Mouse (Mus musculus) right cerebral cortex, adult 2 months (tissue): ENCODE measurements around the gene Acyp2.
"Not testable (repeated sequence)": the region's sequence is repeated elsewhere in the genome, so short reads cannot be mapped to it uniquely, and the experiment has no call there.

Source experiments
- DNase-seq, 2 experiments: peaks; one replicate each; pipeline ENCODE4 v3.0.0; 2021 to 2022; ENCODE audit warnings: low spot score in 2 of 2

The Acyp2 gene

DNA sequence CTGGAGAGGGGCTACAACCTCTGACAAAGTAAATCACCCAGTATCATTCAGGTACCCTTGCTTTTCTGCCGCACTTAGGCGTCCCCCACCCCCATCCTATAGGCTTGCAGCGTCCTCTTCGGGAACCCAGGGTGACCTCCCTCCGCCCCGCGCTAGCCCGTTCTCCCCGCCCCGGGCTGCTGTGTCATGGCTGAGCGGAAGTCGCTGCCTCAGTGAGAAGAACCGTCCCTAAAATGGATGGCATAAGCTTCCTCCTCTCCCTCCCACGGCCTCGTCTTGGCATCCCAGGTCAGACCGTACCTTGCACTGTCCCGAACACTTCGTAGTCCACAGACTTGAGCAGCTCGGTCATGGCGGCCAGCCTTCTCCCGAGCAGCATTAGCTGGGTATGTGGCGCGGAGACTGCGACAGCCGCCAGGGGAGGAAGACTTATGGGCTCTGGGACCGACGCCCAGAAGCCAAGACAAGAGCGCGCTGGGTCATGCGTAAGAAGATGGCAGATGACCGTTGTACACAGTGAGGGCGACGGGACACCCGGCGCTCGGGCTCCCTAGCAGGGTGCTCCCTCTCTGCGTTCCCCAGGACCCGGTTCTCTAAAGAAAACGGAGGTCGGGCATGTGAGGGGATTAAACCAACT is at the start of gene Acyp2:
TSS of gene Acyp2 (minus strand) at position 587 of the 637 bp plus-strand sequence.
- DNase-seq: peak; percentile 72 to 87

GRCm38 (mm10) chr11:30689421-30689820 is 40.0 kb upstream of the Acyp2 start:
- no peak for DNase-seq

DNA sequence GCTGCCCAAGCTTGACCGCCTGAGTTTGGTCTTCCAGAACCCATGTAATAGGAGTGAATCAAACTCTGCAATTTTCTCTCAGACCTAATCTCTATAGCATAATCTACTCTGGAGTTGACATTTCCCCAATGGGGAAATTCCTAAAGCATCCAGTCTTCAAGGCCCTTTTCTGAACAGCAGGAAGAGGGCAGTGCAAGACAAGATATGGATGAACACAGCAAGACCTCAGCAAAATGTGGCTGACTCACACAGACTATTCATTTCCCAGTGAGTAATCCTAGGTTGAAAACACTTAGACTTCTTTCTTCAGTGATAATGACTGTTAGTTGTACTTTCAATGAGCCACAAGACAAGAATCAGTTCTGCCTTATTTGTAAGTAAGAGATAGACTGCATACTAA is 26.7 kb upstream of the Acyp2 start:
- peak; percentile 63 to 64 for DNase-seq

- no peak for DNase-seq
These were observed 23.3 kb upstream of the Acyp2 start for GRCm38 (mm10) chr11:30672719-30673118.

DNA sequence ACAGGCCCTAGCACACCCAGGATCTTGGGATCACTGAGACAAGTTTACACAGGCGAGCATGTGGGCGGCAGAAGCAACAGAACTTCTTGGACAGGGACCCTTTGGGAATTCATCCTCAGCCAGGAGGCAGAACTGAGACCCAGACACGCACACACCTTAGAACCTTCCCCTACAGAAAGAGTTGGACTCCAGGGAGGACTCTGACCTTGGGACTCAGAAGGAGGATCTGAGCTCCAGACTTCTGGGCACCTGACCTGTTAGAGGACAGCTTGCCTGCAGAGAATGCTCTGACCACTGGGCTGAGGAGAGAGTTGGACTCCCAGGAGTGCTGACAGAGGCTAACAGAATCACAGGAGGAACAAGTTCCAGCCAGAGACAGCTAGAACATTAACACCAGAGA is 13.6 kb upstream of the Acyp2 start:
- DNase-seq: no peak

DNA sequence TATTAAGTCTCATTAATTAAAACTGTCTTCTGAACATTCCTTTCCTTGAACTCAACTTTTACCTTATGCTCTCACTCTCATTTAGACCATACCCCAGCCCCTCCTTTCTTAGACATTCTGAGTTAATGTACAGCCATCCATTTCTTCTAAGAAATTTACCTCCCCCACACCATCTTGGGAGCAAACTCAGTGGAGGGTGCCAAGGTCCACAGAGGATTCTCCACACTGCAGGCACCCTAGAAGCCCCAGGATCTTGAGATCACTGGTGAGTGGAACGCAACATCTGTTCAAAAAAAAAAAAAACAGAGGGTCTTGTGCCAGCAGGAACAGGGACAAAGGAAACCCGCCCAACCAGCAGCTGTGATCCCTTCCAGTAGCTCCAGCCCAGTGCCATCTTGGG is 13.2 kb upstream of the Acyp2 start:
- no peak for DNase-seq

GRCm38 (mm10) chr11:30657069-30657468 is 7.7 kb upstream of the Acyp2 start:
- peak; percentile 66 to 75 for DNase-seq

DNA sequence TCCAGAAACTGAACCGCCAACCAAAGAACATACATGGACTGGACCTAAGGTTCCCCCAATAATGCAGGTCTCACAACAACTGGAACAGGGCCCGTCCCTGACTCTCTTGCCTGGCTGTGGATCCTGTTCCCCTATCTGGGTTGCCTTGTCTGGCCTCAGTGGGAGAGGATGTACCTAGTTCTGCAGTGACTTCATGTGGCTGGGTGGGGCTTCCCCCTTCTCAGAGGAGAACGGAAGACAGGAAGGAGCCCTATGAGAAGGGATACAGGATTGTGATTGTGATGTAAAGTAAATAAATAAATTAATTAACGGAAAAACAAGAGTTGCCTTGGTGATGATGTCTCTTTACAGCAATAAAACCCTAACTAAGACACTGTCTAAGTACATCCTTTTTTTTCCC is 6.7 kb upstream of the Acyp2 start:
- DNase-seq: no peak

DNA sequence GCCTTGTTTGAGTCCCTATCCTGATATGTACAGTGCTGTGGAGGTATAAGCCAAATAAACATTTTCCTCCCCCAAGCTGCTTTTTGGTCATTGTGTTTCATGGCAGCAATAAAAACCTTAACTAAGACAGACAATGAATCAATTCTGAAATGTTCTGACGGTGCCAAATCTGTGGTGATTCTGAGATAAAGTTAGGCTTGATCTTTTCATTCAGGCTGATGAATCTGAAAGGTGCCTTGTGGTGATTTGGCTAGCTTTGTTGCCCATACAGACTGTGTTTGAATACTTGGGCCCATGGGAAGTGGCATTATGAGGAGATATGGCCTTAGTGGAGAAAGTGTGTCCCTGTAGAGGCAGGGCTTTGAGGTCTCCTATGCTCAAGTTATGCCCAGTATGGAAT is 1.0 kb upstream of the Acyp2 start:
- DNase-seq: no peak

DNA sequence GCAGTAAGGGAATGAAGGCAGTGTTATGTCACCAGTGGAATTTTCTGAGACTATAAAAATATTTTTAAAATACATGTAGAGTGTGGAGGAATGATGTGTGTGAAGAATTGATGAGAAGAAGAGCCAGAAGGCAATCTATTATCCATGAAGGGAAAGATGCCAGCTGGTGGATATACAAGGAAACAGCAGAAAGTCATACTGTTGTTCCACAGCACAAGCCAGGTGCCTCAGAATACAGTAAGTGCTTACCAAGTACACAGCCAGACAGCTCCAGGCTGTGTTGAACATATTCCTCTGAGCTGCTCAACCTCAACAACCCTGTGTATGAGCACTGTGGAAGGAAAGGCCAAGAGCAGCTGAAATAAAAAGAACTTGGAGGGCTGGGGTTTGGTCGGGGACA is 13.7 kb downstream of the Acyp2 start:
- no peak for DNase-seq

GRCm38 (mm10) chr11:30630514-30630913 is 18.9 kb downstream of the Acyp2 start:
- DNase-seq: no peak

- no peak for DNase-seq
These were observed 26.2 kb downstream of the Acyp2 start for GRCm38 (mm10) chr11:30623218-30623617.

- not testable (repeated sequence) for DNase-seq
These were observed 27.7 kb downstream of the Acyp2 start for GRCm38 (mm10) chr11:30621386-30622363.

DNA sequence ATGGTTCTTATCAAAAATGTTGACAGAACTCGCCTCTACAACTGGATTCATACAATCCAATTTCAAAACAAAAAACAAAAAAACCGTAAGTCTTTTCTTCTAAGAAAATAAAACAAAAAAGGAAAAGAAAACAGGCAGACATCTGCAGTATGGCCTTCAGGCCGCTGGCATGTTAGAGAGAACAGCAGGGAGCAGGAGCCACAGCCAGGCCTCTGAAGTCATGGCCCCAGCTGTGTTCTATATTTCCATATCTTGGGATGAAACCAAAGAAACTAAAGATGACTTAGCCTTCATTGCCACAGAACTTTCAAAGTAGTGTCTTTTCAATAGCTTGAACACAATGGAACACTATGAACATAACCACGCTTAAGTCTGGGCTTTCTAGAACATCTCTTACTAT is 31.2 kb downstream of the Acyp2 start:
- no peak for DNase-seq

GRCm38 (mm10) chr11:30617571-30618097 is 31.8 kb downstream of the Acyp2 start:
- DNase-seq: no peak

- DNase-seq: no peak
These were observed 33.4 kb downstream of the Acyp2 start for GRCm38 (mm10) chr11:30615977-30616376.

DNA sequence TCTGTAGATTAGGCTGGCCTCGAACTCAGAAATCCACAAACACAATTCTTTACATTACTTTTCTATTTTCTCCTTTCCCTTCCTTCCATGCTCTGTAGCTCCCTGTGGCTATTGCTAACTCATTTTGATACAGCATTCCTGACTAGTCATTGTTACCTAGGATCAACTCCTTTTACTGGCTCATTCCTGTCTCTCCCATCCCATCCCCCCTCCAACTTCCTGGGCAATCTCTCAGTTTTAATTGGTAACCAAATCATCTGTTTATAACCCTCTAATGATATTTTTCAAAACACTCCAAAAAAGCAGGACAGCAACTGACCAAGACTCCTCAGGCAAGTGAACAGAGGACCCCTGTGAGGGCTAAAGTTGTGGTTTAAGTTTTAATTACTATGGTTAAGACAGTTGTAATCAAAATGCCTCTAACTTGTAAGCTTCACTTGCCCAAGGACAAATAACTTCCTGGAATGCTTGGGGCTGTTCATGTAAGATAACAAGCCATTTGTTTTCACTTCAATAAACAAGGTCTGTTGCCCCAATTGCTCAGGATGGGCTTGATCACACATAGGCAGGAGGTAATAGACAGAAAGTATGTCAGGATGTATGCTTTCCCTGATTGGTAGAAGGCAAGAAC is 35.4 kb downstream of the Acyp2 start:
- no peak for DNase-seq

- DNase-seq: no peak
These were observed 36.7 kb downstream of the Acyp2 start for GRCm38 (mm10) chr11:30612699-30613098.

DNA sequence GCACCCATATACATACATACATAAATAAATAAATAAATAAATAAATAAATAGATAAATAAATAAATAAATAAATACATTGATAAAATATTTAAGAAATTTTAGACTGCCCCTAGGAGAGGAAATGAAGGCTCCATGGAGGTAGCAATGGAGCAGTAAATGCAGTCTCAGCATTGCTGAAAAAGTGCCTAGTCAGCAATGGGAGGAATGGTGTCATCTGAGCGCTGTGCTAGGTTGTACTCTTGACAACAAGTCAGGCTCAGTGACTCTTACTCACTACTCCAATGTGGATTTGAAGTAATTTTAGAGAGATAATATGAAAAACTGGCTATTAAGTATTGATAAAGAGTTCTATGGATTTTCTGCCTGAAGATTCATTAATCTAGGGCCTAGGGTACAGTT is 40.1 kb downstream of the Acyp2 start:
- DNase-seq: no peak

DNA sequence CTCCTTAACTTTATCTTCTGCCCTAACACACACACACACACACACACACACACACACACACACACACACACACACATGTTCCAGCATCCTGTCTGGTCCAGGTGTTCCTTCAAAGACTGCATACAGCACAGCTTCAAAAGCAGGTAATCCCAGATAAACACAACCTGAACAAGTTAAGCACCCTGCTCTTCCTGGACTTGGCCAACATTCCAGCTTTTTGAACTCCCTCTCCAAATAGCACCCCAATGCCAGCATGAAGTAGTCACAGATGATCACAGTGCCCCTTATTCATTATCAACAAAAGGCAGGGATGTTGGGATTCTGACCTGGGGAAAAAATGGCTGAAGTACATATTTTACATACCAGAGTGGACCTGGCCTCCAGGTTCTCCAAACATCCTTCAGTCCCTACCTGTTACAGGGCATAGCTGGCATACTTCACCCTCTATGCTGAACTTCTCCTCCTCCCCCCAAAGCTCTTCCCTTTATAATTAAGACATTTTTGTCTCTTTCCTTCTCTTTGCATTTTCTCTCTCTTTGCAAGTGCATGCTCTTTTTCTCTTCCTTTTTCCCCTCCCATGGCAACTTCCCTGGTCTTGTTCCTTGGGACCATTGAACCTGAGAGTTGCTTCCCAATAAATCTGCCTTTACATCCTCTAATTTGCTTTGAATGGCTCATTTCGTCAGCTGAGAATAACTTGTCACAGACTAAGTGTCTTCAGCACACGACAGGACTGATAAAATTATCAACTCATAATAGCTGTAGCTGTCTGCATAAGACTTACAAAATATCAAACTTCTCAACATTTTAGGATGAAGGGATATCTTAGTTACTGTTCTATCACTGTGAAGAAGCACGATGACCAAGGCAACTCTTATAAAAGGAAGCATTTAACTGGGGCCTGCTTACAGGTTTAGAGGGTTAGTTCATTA is 41.5 kb downstream of the Acyp2 start:
- no peak for DNase-seq

DNA sequence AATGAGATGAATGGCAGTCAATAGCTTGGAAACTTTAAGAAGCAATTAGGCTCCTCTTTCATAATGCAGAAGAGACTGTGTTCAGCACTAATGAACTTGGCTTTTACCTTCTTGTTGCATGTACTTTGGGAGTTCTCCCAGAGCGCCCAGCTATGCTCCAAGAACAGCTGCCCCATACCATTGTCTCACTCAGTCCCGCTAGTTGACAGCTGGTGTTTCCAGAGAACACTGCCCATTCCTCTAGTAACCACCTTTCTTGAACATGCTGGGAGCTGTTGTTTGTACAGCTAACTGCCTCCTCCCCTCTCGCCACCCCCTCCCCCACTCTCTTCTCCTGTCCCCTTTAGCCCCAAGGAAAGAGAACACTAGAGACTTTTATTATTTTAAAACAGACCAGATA is 52.1 kb downstream of the Acyp2 start:
- DNase-seq: no peak
